Mouse (Mus musculus) layer of hippocampus, postnatal 36 days (tissue): ENCODE measurements around the gene 1700037C18Rik. TPM values are rescaled to one million over a fixed set of nuclear protein-coding genes. Genes with fewer than 3 reads are reported as not detected.
"Not testable (repeated sequence)": the region's sequence is repeated elsewhere in the genome, so short reads cannot be mapped to it uniquely, and the experiment has no call there.

Experiments used
- DNase-seq, 2 experiments: peaks; one replicate each; pipeline ENCODE4 v3.0.0; 2022
- microRNA-seq, 2 experiments: library from miRNA; unstranded; fragments of <30 nt; microRNA quantifications; one replicate each; pipeline ENCODE4 v1.2.0; 2021
- total RNA-seq, 2 experiments: library from RNA; stranded (reverse); gene quantifications; 2 replicates each; pipeline ENCODE4 v1.2.3; 2021

The 1700037C18Rik gene
- total RNA-seq, 2 experiments from 2014 or later = 4.6 to 5.2 TPM

DNA sequence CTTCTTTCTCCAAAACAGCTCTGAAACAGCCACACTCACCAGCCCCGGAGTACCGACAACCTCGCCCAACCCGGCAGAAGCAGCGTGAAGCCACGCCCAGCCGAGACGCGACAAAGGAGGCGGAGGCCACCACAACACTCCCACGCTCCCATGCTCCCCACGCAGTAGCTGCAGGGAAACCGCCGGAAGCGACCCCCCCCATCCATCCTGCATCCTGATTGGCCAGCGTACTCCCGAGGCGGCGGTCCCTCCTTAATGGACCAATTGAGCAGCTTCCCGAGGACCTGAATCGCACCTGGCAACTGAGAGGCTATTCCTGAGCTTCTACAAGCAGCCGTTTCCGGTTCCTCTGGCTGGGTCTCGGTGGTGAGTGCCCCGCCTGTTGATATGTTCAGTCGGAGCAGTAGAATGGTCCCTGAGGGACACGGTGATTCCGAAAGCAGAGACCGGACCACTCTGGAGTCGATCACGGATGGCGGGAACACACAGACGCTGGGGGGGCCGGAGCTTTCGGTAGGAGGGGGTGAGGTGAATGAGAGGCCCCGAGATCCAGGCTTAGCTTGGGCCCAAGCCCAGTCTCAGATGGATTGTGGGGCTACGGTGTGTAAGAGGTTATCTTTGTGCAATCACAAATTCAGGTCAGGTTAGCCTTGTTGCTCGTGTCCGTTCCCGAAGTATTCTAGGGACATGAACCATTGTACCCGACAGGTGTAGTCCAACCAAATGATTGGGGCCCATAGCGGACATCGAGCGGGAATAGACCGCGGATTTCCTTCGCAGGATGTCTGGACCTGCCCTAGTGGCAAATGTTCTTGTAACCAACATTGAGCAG is 36.1 kb downstream of the 1700037C18Rik start, which contains the start of gene Naa60:
TSS of gene Naa60 (plus strand) at position 160 of the 832 bp plus-strand sequence.
- peak; percentile 85 to 87 for DNase-seq

DNA sequence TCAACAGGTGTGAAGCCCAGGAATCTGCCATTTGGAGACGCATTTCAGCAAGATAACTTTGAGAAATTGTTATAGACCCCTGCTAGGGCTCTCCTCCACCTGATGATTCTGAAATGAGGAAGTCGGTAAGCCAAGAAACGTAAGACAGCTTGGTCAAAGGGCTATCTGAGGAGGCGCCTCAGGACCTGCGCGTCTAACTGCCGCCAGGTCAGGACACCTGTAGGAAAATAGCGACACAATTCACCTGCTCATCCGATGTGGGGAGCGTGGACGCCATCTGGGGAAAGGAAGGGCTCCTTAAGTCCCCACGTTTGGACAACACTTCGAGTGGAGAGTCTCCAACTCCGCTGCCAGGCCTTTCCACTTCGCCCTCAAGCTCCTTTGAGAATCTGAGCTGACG is 36.7 kb downstream of the 1700037C18Rik start:
- no peak for DNase-seq

DNA sequence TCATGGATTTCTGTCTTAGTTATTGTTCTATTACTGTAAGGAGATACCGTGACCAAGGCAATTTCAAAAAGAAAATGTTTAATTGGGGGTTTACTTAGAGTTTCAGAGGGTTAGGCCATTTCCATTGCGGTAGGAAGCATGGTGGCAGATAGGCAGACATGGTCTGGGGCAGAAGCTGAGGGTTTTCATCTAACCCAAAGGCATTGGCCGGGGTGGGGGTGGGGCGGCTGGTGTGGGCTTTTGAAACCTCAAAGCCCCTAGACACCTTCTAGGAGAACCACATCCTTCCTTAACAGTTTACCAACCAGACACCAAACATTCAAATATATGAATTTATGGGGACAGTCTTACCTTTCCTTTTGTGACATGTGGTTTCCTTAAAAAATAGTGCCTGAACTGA is 49.2 kb downstream of the 1700037C18Rik start:
- no peak for DNase-seq

DNA sequence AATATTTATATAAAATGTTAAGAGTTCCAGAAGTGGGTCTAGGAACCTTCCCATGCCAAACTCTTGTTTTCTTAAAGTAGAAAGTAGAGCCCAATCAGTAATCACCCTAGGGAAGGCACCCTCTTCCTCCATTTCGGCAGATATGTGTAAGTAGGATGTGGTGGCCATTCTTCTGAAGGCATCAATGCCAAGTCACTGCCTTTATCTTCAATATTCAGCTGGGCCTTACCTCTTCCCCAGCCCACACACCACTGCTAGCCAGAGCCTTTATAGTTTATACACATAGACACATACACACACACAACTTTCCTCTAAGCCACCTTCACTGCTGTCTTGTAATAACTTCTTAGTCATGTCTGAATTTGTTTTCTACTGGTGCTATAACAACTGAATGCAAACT is 52.7 kb downstream of the 1700037C18Rik start:
- no peak for DNase-seq

DNA sequence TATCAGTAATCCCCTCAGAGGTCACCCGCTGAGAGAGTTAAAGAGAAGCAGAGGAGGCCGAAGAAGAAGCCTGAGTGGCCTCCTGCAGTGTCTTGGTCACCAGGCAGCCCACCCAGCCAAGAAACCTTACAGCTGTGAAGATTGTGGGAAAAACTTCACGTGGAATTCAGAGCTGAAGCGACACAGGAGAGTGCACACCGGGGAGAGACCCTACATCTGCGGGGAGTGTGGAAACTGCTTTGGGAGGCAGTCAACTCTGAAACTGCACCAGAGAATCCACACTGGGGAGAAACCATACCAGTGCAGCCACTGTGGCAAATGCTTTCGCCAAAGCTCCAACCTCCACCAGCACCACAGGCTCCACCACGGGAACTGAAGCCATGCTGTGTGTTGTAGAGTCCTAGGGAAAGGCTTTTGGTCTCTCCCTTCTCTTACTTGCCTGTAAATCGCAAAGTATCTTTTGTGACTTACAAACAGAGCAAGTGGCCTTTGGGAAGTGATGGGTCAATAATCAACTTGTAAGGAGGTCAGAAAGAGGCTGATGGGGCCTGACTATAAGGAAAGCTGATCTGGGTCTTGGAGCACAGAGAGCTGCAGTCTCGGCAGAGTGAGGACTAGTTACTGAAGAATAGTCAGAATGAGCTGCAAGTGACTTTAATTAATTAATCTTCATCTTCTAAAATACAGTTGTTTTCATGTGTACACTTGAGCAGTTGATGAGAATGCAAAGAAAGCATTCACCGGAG is 53.9 kb downstream of the 1700037C18Rik start:
- DNase-seq = no peak

DNA sequence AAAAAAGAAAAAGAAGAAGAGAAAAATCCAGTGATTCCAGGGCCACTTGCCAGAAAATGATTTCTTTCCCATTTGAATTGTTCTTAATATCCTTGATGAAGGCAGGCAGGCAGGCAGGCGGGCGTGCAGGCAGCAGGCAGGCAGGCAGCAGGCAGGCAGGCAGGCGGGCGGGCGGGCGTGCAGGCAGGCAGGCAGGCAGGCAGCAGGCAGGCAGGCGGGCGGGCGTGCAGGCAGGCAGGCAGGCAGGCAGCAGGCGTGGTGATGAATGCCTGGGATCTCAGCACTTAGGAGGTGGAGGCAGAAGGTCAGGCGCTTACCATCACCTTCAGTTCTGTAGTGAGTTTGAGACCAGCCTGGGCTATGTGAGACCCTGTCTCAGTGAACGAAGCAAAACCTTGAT is 55.9 kb downstream of the 1700037C18Rik start:
- DNase-seq = peak in 1 of 2 experiments; percentile 24

DNA sequence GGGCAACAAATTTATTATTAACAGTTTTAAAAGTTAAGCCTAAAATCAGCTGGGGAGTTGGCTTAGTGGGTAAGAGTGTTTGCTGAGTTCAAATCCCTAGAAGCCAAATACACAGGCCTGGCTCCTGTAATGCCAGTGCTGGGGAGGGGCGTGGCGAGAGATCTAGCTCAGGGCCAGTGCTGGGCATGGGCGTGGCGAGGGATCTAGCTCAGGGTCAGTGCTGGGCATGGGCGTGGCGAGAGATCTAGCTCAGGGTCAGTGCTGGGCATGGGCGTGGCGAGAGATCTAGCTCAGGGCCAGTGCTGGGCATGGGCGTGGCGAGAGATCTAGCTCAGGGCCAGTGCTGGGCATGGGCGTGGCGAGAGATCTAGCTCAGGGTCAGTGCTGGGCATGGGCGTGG is 57.2 kb downstream of the 1700037C18Rik start:
- DNase-seq = not testable (repeated sequence)

DNA sequence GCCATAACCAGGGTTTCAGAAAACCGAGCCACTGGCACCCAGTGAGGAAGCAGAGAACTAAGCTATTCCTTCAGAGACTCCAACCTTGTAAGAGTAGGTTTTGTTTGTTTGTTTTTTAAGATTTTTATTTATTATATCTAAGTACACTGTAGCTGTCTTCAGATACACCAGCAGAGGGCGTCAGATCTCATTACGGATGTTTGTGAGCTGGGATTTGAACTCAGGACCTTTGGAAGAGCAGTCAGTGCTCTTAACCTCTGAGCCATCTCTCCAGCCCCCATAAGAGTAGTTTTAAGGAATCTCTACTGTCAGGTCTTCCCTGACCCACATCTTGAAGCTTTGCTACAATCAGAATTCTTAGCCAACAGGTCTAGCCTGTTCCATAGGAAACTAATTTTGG is 60.1 kb downstream of the 1700037C18Rik start:
- no peak for DNase-seq

DNA sequence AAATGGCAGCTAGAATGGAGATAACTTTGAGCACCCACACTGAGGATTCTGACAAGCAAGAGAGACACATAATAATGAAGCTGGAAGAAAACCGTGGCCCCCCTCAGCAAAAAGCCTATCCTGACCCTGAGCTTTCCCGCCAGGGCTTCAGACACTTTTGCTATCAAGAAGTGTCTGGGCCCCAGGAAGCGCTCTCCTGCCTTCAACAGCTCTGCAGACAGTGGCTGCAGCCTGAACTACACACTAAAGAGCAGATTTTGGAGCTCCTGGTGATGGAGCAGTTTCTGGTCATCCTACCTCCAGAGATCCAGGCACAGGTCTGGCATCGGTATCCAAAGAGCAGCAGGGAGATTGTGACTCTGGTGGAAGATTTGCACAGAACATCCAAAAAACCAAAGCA is 60.6 kb downstream of the 1700037C18Rik start:
- DNase-seq = no peak

DNA sequence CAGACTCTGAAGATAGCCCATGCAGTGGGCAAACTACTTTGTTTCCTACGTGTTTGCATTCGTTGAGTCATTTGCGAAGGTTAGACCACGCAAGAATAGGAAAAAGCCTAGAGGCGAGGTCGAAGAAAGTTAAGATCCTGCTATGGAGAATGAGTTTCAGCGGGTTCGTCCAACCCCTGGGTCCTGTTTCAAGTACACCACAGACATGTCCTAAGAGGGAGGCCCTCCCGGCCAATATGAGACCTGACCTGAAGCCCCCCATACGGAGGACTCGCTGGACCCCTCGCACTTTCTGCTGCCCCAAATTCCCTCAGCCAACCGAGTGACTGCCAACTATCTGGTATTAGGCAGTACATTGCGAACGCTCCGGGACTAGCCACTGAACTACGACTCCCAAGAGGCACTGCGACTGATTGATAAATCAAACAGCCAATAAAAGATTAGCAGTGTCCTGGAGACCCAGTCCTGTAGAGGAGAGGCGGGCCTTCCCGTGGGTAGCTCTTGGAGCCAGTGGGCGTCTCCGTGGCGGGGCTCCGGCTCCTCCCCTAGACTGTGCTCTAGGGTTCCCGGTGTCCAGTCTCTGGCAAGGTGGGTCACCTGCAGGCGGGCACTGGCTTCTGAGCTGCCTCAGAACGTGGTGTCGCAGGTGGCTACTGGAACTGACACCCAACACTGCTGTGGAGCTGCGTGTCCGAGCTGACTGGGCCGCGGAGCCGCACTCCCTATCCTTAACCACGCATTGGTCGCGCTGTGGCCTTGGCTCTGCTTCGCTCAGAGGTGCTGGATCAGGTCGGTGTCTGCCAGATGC is 61.6 kb downstream of the 1700037C18Rik start, which contains the start of gene Zfp174:
TSS of gene Zfp174 (plus strand) at position 558 of the 808 bp plus-strand sequence.
- peak; percentile 93 to 94 for DNase-seq

Small RNA genes lying within 50 kb of the gene (microRNA-seq; reads per million reads assigned to microRNA genes)
- gene Gm23493 = 0 reads per million in 2 experiments

Other genes starting within 250 kb of the 1700037C18Rik start
- gene Mefv, start 190.6 kb downstream of the 1700037C18Rik start, total RNA-seq = not detected
- gene Zfp263, start 164.6 kb downstream of the 1700037C18Rik start, total RNA-seq = 10 to 100 TPM; 18.1 to 20.6 TPM
- not detected for gene Olfr15, start 77.8 kb downstream of the 1700037C18Rik start, total RNA-seq
- 1 to 10 TPM; 4.4 to 5.0 TPM for gene Zfp174, start 61.4 kb downstream of the 1700037C18Rik start, total RNA-seq
- 100 to 1,000 TPM in 1 of 2 experiments, 10 to 100 TPM in 1; 89.6 to 123 TPM for gene Naa60, start 36.3 kb downstream of the 1700037C18Rik start, total RNA-seq
- gene Zfp597, start 24.1 kb downstream of the 1700037C18Rik start, total RNA-seq = 10 to 100 TPM; 23.7 to 25.2 TPM
- under 1 TPM; 0.60 to 0.66 TPM for gene Gm20695, start 24.0 kb downstream of the 1700037C18Rik start, total RNA-seq
- gene Cluap1, start 112 bp upstream of the 1700037C18Rik start, total RNA-seq = 10 to 100 TPM; 30.2 to 32.0 TPM
- gene Nlrc3, start 67.9 kb upstream of the 1700037C18Rik start, total RNA-seq = 1 to 10 TPM; 2.2 to 2.9 TPM
- 10 to 100 TPM; 46.4 to 48.1 TPM for gene Slx4, start 95.1 kb upstream of the 1700037C18Rik start, total RNA-seq
- gene Dnase1, start 128.3 kb upstream of the 1700037C18Rik start, total RNA-seq = not detected
- gene Trap1, start 169.1 kb upstream of the 1700037C18Rik start, total RNA-seq = 10 to 100 TPM; 72.4 to 73.2 TPM